Mouse (Mus musculus) neural tube, embryonic 12.5 days (tissue): ENCODE results near the gene Osbpl10. TPM values are rescaled to one million over a fixed set of nuclear protein-coding genes. Genes with fewer than 3 reads are reported as not detected.

ENCODE experiments used
- ATAC-seq: fragments of 200-750 bp; cut with Nextera tagmentation; 2 replicates; pipeline ENCODE4 v1.8.0; 2017; ENCODE audit warnings: low read depth, mild to moderate bottlenecking, moderate TSS enrichment, moderate library complexity; ENCODE audit not compliant: low FRiP score
- H3K27ac ChIP-seq: fragments of 300-500 bp; sonication (generic); 2 replicates; pipeline ENCODE4 v1.5.1; 2016
- H3K27me3 ChIP-seq: fragments of 300-500 bp; sonication (generic); replicated peaks from 2 replicates; pipeline ENCODE4 v1.6.1; 2016; ENCODE audit warnings: mild to moderate bottlenecking
- H3K36me3 ChIP-seq: fragments of 300-500 bp; sonication (generic); 2 replicates; pipeline ENCODE4 v1.6.1; 2016; ENCODE audit warnings: mild to moderate bottlenecking
- H3K4me1 ChIP-seq: fragments of 300-500 bp; sonication (generic); 2 replicates; pipeline ENCODE4 v1.6.1; 2016
- H3K4me2 ChIP-seq: fragments of 300-500 bp; sonication (generic); replicated peaks from 2 replicates; pipeline ENCODE4 v1.6.1; 2016; ENCODE audit warnings: mild to moderate bottlenecking
- H3K4me3 ChIP-seq: fragments of 300-500 bp; sonication (generic); 2 replicates; pipeline ENCODE4 v1.5.1; 2016
- H3K9ac ChIP-seq: fragments of 300-500 bp; sonication (generic); 2 replicates; pipeline ENCODE4 v1.6.1; 2016; ENCODE audit warnings: mild to moderate bottlenecking
- H3K9me3 ChIP-seq: fragments of 300-500 bp; sonication (generic); 2 replicates; pipeline ENCODE4 v1.6.1; 2016; ENCODE audit warnings: mild to moderate bottlenecking
- whole genome bisulfite sequencing: fragments of 180-500 bp; shearing (Covaris S2); methylation state at CpG from one replicate; pipeline ENCODE4 v1.1.7; 2016; 5-methylcytosine and 5-hydroxymethylcytosine counted together
- polyA plus RNA-seq: library from polyadenylated mRNA; unstranded; fragments of >200 nt; fragmentation: Nextera tagmentation; extraction: Ambion mirVana; gene quantifications from 2 replicates; pipeline ENCODE4 v1.2.1, GENCODE M21; 2016

Gene Osbpl10
- 3.2 and 3.5 TPM in 2 replicates for polyA plus RNA-seq

DNA sequence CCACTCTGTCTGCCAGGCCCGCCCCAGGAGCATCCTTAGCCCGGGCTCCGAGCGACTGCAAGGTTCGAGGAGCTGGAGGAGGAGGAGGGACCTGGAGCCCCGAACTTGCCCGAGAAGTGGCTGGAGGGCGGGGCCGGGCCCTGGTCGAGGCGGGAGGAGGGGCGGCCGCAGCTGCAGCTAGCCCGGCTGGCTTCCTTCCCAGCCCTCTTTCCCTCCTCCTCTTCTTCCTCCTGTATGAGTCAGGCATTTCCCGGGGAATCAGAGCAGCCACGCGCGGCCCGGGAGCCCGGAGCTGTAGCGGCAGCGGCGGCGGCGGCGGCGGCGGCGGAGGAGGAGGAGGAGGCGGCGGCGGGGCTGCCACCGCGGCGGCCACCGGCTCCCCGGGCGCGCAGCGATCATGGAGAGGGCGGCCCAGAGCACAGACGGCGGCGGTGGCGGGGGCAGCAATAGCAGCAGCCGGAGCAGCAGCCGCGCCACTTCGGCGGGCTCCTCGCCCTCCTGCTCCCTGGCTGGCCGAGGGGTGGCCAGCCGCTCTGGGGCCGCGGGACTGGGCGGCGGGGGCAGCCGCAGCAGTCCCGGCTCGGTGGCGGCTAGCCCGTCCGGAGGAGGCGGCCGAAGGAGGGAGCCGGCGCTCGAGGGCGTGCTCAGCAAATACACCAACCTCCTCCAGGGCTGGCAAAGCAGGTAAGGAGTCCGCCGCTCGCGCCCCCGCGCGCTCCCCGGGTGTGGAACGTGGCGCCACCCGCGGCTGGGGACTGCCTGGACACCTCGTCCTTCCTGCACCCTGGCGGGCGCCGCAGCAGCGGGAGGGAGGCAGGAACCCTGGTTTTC, at the start of gene Osbpl10:
Gene Osbpl10 (plus strand): TSS at position 289 of the 831 bp plus-strand sequence.
- peak within 1 kb of the TSS; percentile 86 for H3K4me2 ChIP-seq
- whole genome bisulfite sequencing: 0% methylated on average over 59 of the region's 86 CpGs
- peak within 1 kb of the TSS; percentile 70 for H3K27ac ChIP-seq
- no peaks in the 10 kb centered on the region for H3K36me3 ChIP-seq
- H3K4me3 ChIP-seq: peak within 1 kb of the TSS; percentile 76
- H3K4me1 ChIP-seq: peaks cover 15% of the 10 kb centered on the region
- H3K27me3 ChIP-seq: peaks cover 15% of the 10 kb centered on the region
- peak; percentile 88 for ATAC-seq
- H3K9ac ChIP-seq: peak within 1 kb of the TSS; percentile 80
- no peaks in the 10 kb centered on the region for H3K9me3 ChIP-seq

DNA sequence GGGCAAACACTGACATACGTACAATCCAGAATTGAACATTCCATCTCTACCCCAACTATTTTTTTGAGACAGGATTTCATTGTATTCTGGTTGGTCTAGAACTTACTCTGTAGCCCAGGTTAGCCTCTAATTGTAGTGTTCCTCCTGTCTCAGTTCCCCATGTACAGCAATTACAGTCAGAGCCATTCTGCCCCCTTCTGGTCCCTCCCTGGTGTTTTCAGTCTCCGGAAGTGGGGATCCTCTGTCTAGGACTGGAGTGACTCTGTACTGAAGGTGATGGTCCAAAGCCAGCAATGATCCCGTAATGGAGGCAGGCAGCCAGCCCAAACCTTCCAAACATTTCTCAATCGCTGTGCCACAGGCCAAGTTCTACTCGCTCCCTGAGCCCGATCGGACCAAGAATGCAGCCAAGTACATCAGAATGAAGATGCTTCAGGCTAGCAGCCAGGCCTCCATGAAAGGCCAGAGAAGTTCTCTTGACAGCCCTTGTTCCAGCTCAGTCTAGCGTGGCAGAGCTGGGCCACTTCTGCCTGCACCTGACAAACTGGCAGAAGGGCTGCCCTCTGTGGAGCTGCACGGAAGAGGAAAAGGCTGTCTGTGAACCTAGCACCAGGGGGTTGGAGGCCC, 47.8 kb upstream of the Osbpl10 start:
- peaks cover 10% of the 10 kb centered on the region for H3K4me1 ChIP-seq
- no peak for ATAC-seq
- WGBS: 88% methylated on average over 9 of the region's 9 CpGs
- no peaks in the 10 kb centered on the region for H3K36me3 ChIP-seq
- no peak overlapping the region for H3K4me2 ChIP-seq
- no peaks in the 10 kb centered on the region for H3K9me3 ChIP-seq
- no peak overlapping the region for H3K4me3 ChIP-seq
- H3K27me3 ChIP-seq: no peaks in the 10 kb centered on the region
- no peak overlapping the region for H3K9ac ChIP-seq
- no peak overlapping the region for H3K27ac ChIP-seq

DNA sequence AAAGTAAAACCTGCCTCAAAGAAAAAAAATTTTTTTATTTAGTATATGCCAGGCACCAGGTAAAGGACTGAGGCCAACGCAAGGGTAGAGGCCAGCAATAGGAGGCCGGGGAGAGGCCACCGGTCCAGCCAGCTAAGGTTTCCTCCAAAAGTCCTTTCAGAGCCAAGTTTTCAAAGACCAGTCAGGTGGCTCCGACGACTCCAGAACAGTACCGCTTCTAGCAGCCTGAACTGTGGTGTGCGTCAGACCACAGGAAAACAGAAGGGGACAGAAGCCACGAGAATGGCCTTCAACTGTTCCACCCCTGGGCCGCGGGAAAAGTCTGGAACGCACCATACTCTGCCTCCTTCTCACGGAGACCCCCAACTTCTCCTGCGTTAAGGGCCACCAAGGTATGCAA, 45.8 kb upstream of the Osbpl10 start:
- Histone ChIP-seq H3K27me3 (no peaks in the 10 kb centered on the region), H3K27ac (no peak overlapping the region), H3K4me3 (peak overlapping the region; percentile 71), H3K4me2 (peak overlapping the region; percentile 99), H3K9ac (peak overlapping the region; percentile 70; the same call in 1 of the 2 replicates), H3K4me1 (peaks cover 10% of the 10 kb centered on the region), H3K9me3 (no peaks in the 10 kb centered on the region), H3K36me3 (no peaks in the 10 kb centered on the region)
- WGBS: 24% methylated on average over 13 of the region's 13 CpGs
- ATAC-seq: no peak

DNA sequence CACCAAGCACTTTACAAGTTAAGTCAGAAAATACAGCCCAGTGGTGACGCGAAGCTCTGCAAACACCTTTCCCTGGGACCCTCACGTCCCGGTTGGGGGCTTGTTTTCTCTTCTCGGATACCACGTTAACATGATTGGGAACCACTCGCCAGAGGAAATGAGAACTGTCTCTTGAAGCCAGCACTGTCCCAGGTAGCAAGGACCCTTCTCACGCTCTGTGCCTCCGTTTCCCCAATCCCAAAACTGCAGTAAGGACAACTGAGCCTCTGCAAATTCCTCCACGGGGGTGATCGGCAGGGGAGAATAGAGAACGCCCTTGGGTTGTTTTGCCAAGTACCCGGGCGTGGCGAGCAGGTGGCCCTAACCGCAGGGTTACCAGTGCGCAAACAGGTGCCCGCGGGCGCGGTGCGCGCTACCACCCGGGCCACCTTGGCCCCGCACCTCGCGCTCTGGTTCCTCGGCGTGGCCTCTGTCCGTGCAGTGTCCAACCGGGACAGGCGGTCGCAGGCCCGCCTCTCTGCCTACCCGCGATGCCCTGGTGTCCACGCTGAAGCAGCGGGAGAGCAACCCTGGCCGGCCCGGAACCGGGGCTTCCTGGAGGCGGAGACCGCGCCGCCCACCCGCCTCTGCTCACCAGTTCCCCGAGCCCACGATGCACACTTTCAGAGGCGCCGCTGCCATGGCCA, 45.2 kb upstream of the Osbpl10 start:
- Histone ChIP-seq H3K27me3 (no peaks in the 10 kb centered on the region), H3K27ac (no peak overlapping the region; the same call in 1 of the 2 replicates), H3K4me2 (peak overlapping the region; percentile 99), H3K36me3 (no peaks in the 10 kb centered on the region), H3K9me3 (no peaks in the 10 kb centered on the region), H3K4me1 (peaks cover 10% of the 10 kb centered on the region), H3K9ac (peak overlapping the region; percentile 70), H3K4me3 (peak overlapping the region; percentile 71)
- ATAC-seq: peak; percentile 62
- WGBS: under 1% methylated on average over 50 of the region's 50 CpGs

DNA sequence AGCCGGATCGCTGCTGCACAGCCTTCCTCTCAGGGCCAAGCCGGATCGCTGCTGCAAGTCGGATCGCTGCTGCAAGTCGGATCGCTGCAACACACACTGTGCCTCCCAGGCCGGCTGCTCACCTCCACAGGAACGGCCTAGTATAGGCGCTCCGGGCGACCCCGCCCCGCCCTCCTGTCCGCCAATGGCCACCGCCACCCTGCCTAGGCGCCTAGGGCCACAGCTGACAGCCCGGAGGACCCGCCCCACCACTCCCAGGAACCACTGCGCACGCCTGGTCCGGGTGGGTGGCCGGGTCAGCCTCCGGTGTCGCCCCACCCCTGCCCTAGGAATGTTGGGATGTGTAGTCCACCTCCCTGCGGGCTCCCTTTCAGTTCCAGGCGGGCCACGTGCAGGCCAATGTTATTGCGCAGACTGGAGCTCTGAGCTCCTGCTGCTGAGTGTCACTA, 44.6 kb upstream of the Osbpl10 start, which contains the start of gene Gpd1l:
Gene Gpd1l (minus strand): TSS at position 265 of the 449 bp plus-strand sequence.
- Histone ChIP-seq H3K4me3 (peak within 1 kb of the TSS; percentile 71), H3K4me1 (peaks cover 10% of the 10 kb centered on the region), H3K4me2 (peak within 1 kb of the TSS; percentile 99), H3K27me3 (no peaks in the 10 kb centered on the region), H3K9ac (peak within 1 kb of the TSS; percentile 70), H3K27ac (no peak within 1 kb of the TSS; the same call in 1 of the 2 replicates), H3K36me3 (no peaks in the 10 kb centered on the region), H3K9me3 (no peaks in the 10 kb centered on the region)
- under 1% methylated on average over 30 of the region's 30 CpGs for WGBS
- ATAC-seq: peak; percentile 97

DNA sequence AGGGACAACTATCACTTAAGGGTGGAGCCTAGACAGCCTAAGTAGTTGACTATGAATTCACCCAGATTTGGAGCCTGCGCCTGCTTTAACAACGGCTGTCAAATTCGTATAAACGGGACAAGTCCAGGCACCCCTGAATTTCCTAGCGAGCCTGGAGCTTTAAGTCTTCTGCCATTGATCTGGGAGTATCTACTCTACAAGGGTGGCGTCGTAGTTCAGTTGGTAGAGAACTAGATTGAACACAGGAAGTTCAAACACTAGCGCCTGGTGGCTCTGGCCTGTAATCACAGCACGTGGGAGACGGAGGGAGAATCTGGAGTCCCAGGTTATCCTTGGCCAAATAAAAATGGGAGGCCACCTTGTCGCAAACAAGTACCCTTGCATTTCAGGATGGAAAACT, 44.1 kb upstream of the Osbpl10 start:
- peak overlapping the region; percentile 99 for H3K4me2 ChIP-seq
- peak overlapping the region; percentile 71 for H3K4me3 ChIP-seq
- WGBS: 71% methylated on average over 11 of the region's 11 CpGs
- H3K36me3 ChIP-seq: no peaks in the 10 kb centered on the region
- ATAC-seq: peak; percentile 19; the same call in 1 of the 2 replicates
- peaks cover 10% of the 10 kb centered on the region for H3K4me1 ChIP-seq
- H3K27me3 ChIP-seq: no peaks in the 10 kb centered on the region
- H3K9ac ChIP-seq: no peak overlapping the region
- H3K27ac ChIP-seq: no peak overlapping the region
- no peaks in the 10 kb centered on the region for H3K9me3 ChIP-seq

DNA sequence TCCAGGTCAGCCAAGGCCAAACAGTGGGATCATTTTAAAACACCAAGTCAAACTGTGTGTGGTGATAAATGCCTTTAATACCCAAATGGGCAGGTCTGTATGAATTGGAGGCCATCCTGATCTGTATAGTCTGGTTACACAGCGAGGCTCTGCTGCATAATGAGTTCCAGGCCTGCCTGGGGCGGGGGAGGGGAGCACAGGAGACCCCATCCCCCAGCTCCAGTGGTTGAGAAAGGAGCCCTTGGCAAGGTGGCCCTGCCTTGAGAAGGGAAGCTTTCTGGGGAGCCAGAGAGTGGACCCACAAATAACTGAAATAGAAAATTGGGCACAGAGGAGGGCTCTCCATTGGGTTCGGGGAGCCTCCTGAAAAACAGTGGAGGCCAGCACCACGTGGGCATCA, 43.0 kb upstream of the Osbpl10 start:
- H3K4me3 ChIP-seq: no peak overlapping the region
- WGBS: 74% methylated on average over 4 of the region's 4 CpGs
- no peak overlapping the region for H3K27ac ChIP-seq
- H3K4me2 ChIP-seq: no peak overlapping the region
- peaks cover 10% of the 10 kb centered on the region for H3K4me1 ChIP-seq
- H3K9ac ChIP-seq: no peak overlapping the region
- no peak for ATAC-seq
- H3K9me3 ChIP-seq: no peaks in the 10 kb centered on the region
- no peaks in the 10 kb centered on the region for H3K36me3 ChIP-seq
- H3K27me3 ChIP-seq: no peaks in the 10 kb centered on the region

DNA sequence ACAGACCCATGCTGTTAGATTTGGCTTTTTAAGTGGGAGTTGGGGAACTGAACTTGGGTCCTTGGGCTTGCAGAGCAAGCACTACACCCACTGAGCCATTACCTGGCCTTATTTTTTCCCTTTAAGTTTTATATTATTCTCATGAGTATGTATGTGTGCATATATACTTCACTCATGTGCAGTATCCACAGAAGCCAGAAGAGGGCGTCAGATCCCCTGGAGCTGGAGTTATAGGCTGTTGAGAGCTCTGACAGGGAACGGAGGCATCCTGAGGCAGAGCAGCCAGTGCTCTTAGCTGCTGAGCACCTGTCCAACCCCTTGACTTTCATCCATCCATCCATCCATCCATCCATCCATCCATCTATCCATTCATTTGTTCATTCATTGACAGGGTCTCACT, 41.7 kb upstream of the Osbpl10 start:
- H3K4me1 ChIP-seq: peaks cover 10% of the 10 kb centered on the region
- H3K9me3 ChIP-seq: no peaks in the 10 kb centered on the region
- H3K4me3 ChIP-seq: no peak overlapping the region
- ATAC-seq: no peak
- no peaks in the 10 kb centered on the region for H3K27me3 ChIP-seq
- no peak overlapping the region for H3K9ac ChIP-seq
- H3K27ac ChIP-seq: no peak overlapping the region
- H3K36me3 ChIP-seq: no peaks in the 10 kb centered on the region
- WGBS: 83% methylated on average over 2 of the region's 2 CpGs
- no peak overlapping the region for H3K4me2 ChIP-seq

DNA sequence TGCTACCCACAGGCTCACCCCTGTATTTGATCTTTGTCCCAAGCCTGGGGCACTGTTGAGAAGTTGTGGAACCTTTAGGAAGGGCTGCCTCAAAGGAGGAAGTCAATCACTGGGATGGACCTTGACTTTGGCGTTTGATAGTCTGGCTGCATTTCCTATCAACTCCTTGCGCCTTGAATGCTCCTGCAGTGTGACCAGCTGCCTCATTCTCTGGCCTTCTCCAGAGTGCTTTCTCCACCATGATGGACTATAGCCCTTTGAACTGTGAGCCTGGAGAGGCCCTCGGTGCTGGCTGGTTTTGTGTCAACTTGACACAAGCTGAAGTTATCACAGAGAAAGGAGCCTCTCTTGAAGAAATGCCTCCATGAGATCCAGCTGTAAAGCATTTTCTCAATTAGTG, 33.7 kb upstream of the Osbpl10 start:
- no peak for ATAC-seq
- 88% methylated on average over 3 of the region's 3 CpGs for WGBS

DNA sequence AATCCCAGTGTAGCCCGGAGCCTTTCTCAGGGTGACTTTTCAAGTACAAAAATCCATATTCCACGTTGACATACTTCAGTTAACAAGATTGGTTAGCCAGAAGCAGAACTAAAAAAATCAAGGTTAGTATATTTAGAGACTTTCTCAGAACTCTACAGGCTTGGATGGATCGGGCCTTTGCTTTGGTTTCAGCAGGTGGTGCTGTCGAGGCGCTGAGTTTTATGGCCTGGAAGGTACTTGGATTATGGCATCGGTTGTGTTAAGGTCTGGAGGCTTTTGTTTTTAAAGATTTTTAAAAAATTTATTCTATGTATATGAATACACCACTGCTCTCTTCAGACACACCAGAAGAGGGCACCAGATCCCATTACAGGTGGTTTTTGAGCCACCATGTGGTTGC, 32.8 kb upstream of the Osbpl10 start:
- H3K9ac ChIP-seq: no peak overlapping the region
- H3K9me3 ChIP-seq: no peaks in the 10 kb centered on the region
- H3K4me1 ChIP-seq: no peaks in the 10 kb centered on the region
- no peak overlapping the region for H3K4me3 ChIP-seq
- H3K27me3 ChIP-seq: no peaks in the 10 kb centered on the region
- H3K36me3 ChIP-seq: no peaks in the 10 kb centered on the region
- WGBS: 90% methylated on average over 6 of the region's 6 CpGs
- no peak for ATAC-seq
- no peak overlapping the region for H3K4me2 ChIP-seq
- no peak overlapping the region for H3K27ac ChIP-seq

More for the DNA sequence above, 33.7 kb upstream of the Osbpl10 start:
- Histone ChIP-seq H3K9me3 (no peaks in the 10 kb centered on the region), H3K4me2 (no peak overlapping the region), H3K4me1 (no peaks in the 10 kb centered on the region), H3K27ac (no peak overlapping the region), H3K4me3 (no peak overlapping the region), H3K9ac (no peak overlapping the region), H3K27me3 (no peaks in the 10 kb centered on the region), H3K36me3 (no peaks in the 10 kb centered on the region)

DNA sequence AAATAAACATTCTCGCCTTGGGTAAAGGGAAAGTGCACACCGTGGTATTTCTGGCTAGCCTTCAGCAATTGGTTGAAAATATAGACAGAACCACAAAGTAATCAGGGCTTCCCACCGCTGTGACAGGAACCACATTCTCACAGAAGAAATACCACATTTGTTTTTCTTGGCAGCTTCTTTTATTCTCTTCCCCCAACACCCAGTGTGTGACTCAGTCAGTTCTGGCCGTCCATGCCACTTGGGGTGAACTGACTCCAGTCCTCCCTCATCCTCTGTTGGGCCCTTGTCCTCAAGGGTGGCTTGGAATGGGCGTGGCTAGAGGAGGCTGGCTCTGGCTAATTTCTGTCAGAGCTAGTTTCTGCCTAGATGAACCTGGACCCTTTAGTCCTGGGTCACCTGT, 30.0 kb upstream of the Osbpl10 start:
- H3K27me3 ChIP-seq: no peaks in the 10 kb centered on the region
- no peaks in the 10 kb centered on the region for H3K36me3 ChIP-seq
- no peak overlapping the region for H3K4me2 ChIP-seq
- no peaks in the 10 kb centered on the region for H3K4me1 ChIP-seq
- ATAC-seq: no peak
- H3K9me3 ChIP-seq: no peaks in the 10 kb centered on the region
- H3K27ac ChIP-seq: no peak overlapping the region
- H3K4me3 ChIP-seq: no peak overlapping the region
- H3K9ac ChIP-seq: no peak overlapping the region
- 55% methylated on average over 5 of the region's 5 CpGs for WGBS

DNA sequence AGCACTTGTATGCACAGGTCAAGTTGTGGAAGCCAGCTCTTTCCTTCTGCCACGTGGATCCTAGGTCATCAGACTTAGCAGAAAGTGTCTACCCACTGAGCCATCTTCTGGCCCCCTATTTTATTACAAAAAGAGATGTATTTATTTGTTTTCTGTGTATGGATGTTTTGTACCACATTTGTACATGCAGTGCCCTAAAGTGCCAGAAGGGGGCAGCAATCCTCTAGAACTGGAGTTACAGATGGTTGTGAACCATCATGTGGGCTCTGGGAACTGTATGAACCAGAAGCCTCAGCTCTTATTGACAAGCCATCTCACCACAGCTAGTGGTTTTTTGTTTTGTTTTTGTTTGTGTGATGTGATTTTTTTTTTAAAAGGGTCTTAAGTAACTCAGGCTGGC, 25.5 kb upstream of the Osbpl10 start:
- 35% methylated on average over 1 of the region's 1 CpGs for WGBS
- ATAC-seq: no peak
- no peak overlapping the region for H3K9ac ChIP-seq
- H3K4me1 ChIP-seq: no peaks in the 10 kb centered on the region
- H3K27me3 ChIP-seq: no peaks in the 10 kb centered on the region
- no peak overlapping the region for H3K4me3 ChIP-seq
- H3K4me2 ChIP-seq: no peak overlapping the region
- H3K27ac ChIP-seq: no peak overlapping the region
- H3K36me3 ChIP-seq: no peaks in the 10 kb centered on the region
- no peaks in the 10 kb centered on the region for H3K9me3 ChIP-seq
